Mouse (Mus musculus) left cerebral cortex, adult 18-20 months (tissue): Measurements from ENCODE around the gene Sin3b. TPM values are rescaled to one million over a fixed set of nuclear protein-coding genes. Genes with fewer than 3 reads are reported as not detected.
"Not testable (repeated sequence)": the region's sequence is repeated elsewhere in the genome, so short reads cannot be mapped to it uniquely, and the experiment has no call there.

Experiments used
- DNase-seq, 2 experiments: peaks; one replicate each; pipeline ENCODE4 v3.0.0; 2021 to 2022; ENCODE audit warnings: low spot score in 2 of 2, mixed read lengths in 1 of 2
- long read RNA-seq, 2 experiments: library from polyadenylated mRNA; stranded (forward); transcript quantifications; one replicate each; pipeline ENCODE4 v2.0.0; 2021
- total RNA-seq, 2 experiments: library from RNA; stranded (reverse); gene quantifications; 2 replicates each; pipeline ENCODE4 v1.2.3; 2021

Gene Sin3b
- total RNA-seq = 100 to 1,000 TPM; 134 to 140 TPM
- long read RNA-seq, experiment 1, full-length matches to known transcripts = 45 of 72 reads
- long read RNA-seq, experiment 1, partial matches to known transcripts = 17 of 72 reads
- long read RNA-seq, experiment 1, other reads (novel, unspliced or antisense) = 10 of 72 reads
- long read RNA-seq, experiment 2, full-length matches to known transcripts = 36 of 55 reads
- long read RNA-seq, experiment 2, partial matches to known transcripts = 12 of 55 reads
- long read RNA-seq, experiment 2, other reads (novel, unspliced or antisense) = 7 of 55 reads

GRCm38 (mm10) chr8:72722769-72723650 is at the start of gene Sin3b:
TSS of gene Sin3b (plus strand) at chr8:72723285.
- DNase-seq = peak; percentile 95 to 96

DNA sequence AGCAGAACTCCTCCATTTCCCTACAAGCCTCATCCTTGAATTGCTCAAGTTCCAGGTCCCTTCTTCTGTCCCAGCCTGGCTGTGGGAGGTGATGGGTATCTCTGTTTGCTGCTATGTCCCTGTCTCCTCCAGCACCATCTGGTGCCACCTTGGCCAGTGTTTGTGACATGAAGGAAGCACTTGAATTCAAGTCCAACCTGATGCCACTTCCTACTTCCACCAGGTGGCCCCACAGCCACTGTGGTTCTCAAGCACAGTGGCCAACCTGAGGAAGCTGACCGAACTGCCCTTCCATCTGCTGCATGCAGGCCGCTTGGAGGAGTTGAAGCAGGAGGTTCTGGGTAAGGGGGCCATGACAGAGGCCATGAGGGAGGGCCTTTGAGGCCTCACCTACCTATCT is 48.9 kb upstream of the Sin3b start:
- DNase-seq = peak in 1 of 2 experiments; percentile 16

DNA sequence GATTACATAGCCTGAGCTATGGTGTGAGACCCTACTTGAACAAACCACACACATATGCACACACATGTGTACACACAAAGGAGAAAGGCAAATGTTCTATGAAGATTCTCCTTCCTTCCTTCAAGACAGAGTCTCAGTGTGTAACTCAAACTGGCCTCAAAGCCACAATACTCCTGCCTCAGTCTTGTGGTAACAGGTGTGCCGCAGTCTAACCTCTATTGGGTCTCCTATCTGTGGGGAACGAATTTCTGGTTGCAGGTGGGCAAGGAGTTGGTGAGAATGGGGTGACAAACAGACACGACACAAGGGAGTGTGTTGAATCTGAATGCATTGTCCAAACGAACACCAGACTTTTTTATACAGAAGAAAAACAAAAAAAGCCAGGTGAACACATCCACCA is 46.6 kb upstream of the Sin3b start:
- DNase-seq = no peak

DNA sequence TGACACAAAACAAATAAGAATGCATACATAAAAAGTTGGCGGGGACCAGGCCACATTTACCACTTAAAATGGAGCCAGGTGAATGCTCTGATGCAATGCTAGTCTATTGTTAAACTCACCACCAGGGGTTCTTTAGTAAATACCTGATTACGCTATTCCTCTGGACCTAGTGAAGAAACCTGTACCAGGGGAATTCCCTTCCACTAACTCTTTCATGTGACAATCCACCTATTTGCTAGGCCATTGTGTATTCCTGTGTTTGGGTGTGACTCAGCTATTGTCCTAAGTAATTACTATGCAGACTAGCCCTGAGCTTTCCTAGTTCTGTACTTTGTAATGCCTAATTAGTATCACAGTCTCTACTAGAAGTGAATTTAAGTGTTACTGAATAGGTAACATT is 46.2 kb upstream of the Sin3b start:
- not testable (repeated sequence) for DNase-seq

- no peak for DNase-seq
Observed at GRCm38 (mm10) chr8:72677331-72677730, 45.8 kb upstream of the Sin3b start.

- peak; percentile 78 to 82 for DNase-seq
Observed at GRCm38 (mm10) chr8:72680133-72680532, 43.0 kb upstream of the Sin3b start.

DNA sequence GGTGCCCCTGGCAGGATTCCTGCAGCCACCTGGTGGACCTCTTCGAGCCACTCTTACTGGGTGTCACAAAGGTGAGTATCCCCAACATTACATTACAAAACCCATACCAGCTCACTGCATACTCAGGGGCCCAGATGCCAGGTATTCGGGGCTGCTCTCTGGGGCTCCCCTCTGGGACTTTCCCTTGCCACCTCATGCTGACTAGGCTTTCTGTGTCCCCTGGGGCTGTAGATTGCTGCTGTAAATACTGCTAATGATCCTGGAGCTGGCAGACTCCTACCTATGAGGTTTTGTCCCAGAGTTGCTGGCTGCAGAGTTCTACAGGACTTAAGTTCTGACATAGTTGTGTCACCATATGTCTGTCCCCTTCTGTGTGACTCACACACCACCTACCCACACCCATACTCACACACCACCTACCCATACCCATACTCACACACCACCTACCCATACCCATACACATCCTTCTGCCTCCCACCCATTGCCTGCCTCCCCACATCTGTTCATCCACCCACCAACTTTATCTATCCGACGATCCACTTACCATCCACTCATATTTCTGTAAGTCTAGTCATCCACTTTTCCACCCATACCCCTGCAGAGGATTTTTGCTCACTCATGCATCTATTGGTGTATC is 40.9 kb upstream of the Sin3b start:
- peak; percentile 15 to 32 for DNase-seq

DNA sequence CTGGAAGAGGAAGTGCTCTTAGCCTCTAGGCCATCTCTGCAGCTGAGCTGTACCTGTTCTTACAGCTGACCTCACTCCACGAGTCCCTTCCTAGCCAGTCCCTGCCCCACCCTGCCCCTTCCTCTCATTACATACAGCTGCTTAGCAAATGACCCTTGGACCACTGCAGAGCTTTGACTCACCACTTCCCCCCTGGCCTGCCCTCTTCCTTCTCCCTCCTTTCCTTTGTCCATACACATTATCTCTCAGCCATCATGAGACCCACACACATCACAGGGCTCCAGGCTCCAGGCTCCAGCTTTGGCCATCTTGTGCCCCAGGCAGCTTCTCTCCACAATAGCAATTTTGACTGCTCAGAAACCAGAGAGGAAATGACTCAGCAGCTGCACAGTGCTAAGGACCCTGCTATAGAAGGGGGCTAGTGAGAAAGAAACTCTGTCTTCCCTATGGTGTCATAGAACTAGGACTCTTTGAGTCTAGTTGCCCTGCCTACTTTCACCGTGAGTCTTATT is 40.0 kb upstream of the Sin3b start:
- no peak for DNase-seq

DNA sequence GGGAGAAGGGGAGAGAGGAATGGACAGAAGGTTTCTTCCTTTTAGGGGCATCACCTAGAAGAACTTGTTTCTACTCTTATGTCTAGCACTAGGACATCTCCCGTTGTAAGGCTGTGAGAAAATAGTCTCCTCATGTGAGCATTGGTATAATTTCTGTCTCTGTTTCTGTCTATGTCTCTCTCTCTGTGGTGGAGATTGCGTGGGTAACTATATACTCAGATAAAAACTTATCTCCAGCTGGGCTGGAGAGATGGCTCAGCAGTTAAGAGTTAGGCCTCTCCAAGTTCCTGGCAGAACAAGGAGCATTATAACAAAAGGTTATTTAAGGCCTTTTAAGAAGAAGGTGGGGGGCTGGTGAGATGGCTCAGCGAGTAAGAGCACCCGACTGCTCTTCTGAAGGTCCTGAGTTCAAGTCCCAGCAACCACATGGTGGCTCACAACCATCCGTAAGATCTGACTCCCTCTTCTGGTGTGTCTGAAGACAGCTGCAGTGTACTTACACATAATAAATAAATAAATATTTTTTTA is 39.4 kb upstream of the Sin3b start:
- DNase-seq = not testable (repeated sequence)

GRCm38 (mm10) chr8:72698349-72698926 is 24.6 kb upstream of the Sin3b start:
- DNase-seq = no peak

DNA sequence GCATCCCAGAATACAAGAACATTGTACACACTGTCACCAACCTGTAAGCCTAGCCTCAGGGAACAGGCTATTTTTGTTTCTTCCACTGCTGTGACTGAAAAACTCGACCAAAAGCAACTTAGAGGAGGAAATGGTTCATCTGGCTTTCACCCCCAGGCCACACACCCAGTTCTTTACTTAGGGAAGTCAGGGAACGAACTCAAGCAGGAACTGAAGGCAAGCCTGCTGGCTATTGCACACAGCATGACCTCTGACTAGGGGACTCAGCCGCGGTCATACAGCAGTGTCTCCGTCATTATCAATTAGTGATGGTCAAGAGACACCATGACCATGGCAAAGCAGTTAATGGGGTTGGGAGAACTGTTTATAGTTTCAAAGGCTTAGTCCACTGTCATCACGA is 10.5 kb upstream of the Sin3b start:
- no peak for DNase-seq

DNA sequence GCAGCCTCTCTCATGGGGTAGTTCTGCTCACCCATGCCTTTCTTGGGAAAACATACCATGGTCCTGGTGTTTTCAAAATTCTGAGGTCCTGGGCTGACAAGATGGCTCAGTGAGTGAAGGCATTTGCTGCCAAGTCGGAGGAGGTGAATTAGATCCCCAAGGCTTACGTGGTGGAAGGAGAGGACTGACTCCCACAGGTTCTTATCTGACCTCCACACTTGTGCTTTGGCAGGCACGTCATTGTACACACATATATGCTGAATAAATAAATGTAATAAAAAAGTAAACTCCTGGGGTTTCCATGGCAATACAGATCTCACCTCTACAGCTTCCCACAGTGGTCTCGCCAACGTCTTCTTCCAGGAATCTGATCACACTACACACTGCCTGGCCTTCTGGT is 6.5 kb upstream of the Sin3b start:
- DNase-seq = no peak

DNA sequence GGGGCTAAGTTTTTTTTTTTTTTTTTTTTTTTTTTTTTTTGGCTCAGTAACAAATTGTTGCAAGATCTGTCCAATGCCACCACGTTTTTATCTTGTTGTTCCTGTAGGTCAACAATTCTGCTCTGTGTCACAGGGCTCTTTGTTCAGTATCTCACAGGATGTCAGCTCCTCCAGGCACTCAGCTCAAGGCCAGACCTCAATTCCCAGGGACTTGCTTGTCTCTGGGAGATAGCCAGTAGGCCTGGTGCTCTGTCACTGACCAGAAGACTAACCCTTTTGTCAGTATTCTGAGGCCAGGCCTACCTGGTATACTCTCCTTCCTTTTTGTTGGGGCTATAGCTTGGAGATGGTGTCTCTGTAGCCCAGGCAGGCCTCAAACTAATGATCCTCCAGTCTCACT is 2.5 kb upstream of the Sin3b start:
- no peak for DNase-seq

DNA sequence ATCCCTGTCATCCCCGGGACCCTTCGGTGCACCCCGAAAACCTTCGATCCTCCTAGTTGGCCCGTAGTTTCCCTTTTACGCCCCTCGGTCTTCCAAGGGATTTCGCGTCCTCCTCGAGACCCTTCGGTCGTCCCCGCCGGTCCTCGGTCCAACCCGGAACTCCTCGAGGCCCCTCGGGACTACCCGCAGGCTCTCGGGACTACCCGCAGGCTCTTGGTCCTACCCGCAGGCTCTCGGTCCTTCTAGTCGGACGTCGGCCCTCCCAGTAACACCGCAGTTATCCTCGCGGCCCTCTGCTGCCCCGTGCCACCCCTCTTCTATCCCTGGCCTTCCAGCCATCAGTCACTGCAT is 541 bp downstream of the Sin3b start:
- DNase-seq = peak in 1 of 2 experiments; percentile 3

- DNase-seq = no peak
Observed at GRCm38 (mm10) chr8:72728636-72729035, 5.6 kb downstream of the Sin3b start.

GRCm38 (mm10) chr8:72735001-72735400 is 11.9 kb downstream of the Sin3b start:
- DNase-seq = no peak

DNA sequence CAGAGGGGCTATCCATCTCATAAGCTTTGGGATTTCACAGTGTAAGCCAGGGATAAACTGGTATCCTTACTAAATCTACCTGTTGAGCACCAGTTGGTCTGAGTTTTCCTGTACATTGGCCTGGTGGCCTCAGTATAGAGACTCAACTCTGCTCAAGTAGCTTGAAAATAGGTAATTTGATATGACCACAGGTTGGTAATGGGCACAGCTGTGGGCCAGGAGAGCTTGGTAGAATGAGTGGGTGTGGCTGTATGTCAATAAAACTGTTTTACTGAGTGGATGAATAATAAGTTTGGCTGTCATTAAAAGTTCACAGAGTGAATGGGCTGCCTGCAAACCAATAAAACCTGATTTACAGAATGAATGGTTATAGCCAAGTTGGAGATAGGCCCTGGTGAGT is 13.8 kb downstream of the Sin3b start:
- no peak for DNase-seq

DNA sequence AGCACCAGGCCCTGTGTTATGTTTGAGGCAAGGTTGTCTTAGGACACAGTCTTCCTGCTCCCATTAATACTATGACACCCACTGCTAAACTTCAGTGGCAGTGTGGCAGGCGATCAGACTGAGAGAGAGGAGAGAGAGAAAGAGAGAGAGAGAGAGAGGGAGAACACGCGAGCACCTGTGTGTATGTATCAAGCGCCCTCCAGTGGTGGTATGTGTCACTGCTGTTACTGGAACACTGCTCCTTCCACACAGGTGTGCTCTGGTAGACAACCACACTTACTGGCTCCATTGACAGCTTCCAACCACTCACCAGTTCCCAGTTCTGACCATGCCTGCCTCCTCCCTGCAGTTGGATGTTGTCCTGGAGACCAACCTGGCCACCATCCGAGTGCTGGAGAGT is 23.0 kb downstream of the Sin3b start:
- peak; percentile 59 to 67 for DNase-seq

DNA sequence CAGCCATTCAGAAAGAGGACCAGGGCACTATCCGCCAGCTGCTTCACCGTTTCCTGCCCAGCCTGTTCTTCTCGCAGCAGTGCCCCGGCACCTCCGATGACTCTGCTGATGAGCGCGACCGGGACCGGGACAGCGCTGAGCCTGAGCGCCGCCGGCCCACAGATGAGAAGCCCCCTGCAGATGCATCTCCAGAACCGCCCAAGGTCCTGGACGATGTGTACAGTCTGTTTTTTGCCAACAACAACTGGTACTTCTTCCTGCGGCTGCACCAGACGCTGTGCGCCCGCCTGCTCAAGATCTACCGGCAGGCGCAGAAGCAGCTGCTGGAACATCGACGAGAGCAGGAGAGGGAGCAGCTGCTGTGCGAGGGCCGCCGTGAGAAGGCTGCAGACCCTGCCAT is 26.8 kb downstream of the Sin3b start:
- no peak for DNase-seq

DNA sequence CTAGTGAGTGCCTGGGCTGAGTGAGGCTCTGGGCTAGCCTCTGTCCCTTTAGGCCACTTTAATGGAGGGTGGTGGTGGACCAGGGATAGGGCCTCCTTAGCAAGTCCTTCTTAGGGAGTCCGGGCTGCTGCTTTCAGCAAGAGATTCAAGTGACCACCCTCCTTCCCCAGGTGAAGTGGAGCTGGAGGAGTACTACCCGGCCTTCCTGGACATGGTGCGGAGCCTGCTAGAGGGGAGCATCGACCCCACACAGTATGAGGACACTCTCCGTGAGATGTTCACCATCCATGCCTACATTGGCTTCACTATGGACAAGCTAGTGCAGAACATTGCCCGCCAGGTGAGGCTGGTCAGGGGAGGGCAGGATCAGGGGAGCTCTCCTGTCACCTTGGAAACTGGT is 27.2 kb downstream of the Sin3b start:
- no peak for DNase-seq

DNA sequence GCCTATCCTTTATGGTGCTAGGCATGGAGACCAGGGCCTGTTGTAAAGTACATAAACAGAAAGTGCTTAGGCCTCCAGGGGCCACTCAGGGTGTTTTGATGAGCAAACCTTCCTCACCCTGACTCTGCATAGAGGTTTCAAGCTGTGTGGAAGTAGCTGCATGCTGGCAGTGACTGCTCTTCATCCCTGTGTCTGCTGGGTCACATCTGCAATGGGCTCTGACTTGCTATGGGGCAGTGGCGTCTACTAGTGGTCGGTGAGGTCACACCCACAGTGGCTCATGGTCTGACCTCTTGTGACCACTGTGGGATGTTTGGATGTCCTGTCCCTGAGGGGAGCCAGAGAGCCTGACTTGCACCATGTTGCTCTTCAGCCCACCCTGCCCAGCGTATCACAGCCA is 28.0 kb downstream of the Sin3b start:
- DNase-seq = no peak
